In genomic region chr1:93603921-93604320, GRCm38 (mm10) we compare ENCODE assay signal across 15 mouse cellular contexts.
"Had no signal": no experiment of that assay in that cellular context is flagged by ENCODE, and none has a peak within 500 bp of the region (broad histone marks: within the 10 kb centered on the region; RNA-seq: fewer than 3 reads in every experiment).

No protein-coding gene starts in this region.

- H3K36me3 ChIP-seq: lung, embryonic 15.5 days; midbrain, embryonic 13.5 days; midbrain, embryonic 15.5 days; neural tube, embryonic 12.5 days had no signal

- H3K27me3 ChIP-seq: lung, embryonic 15.5 days; midbrain, embryonic 13.5 days; midbrain, embryonic 15.5 days; neural tube, embryonic 12.5 days had no signal

- H3K27ac ChIP-seq: lung, embryonic 15.5 days; macrophage; midbrain, embryonic 13.5 days; midbrain, embryonic 15.5 days; neural tube, embryonic 12.5 days had no signal

- H3K9ac ChIP-seq: liver, postnatal 0 days; lung, embryonic 15.5 days; midbrain, embryonic 13.5 days; midbrain, embryonic 15.5 days; neural tube, embryonic 12.5 days had no signal

- H3K4me1 ChIP-seq: lung, embryonic 15.5 days; midbrain, embryonic 13.5 days; midbrain, embryonic 15.5 days; neural tube, embryonic 12.5 days had no signal

- H3K9me3 ChIP-seq: lung, embryonic 15.5 days; midbrain, embryonic 13.5 days; midbrain, embryonic 15.5 days; neural tube, embryonic 12.5 days had no signal

- DNase-seq: liver, postnatal 0 days; lung, adult 2 months; lung, postnatal 14 days; lung, postnatal 36 days; right cerebral cortex, postnatal 14 days; spleen, adult 18-20 months; thymus, adult 18-20 months; thymus, postnatal 14 days; thymus, postnatal 36 days had no signal

- H3K4me3 ChIP-seq: lung, embryonic 15.5 days; megakaryocyte, embryonic 14.5 days; midbrain, embryonic 13.5 days; midbrain, embryonic 15.5 days; neural tube, embryonic 12.5 days had no signal
